Mouse (Mus musculus) urinary bladder, postnatal 4 days (tissue): ENCODE measurements at regions not wholly inside any gene's neighbourhood (a gene's known extent, or its start where the extent isn't known, plus 50 kb on each side); places are given as distances from the start of the nearest gene placed in this dataset.

Experiments used
- DNase-seq, 2 experiments: peaks; one replicate each; pipeline ENCODE4 v3.0.0; 2021 to 2022; ENCODE audit warnings: low spot score in 2 of 2

DNA sequence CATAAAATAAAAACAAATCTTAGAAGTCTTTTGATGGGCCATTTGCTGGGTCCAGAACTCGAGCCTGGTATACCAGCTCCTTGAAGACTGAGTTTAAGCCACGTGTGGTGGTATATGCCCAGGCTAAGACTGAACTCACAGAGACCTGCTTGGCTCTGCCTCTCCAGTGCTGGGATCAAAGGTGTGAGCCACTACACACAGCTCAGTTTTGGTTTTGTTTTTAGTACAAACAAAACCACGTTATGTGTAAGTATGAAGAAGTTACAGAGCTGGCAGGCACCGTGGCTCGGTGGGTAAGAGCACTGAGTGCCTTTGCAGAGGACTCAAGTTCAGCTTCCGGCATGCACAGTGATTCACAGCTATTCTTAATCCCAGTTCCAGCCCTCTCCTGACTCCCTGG lies 75.6 kb downstream of the Wdr5 start:
- no peak for DNase-seq

DNA sequence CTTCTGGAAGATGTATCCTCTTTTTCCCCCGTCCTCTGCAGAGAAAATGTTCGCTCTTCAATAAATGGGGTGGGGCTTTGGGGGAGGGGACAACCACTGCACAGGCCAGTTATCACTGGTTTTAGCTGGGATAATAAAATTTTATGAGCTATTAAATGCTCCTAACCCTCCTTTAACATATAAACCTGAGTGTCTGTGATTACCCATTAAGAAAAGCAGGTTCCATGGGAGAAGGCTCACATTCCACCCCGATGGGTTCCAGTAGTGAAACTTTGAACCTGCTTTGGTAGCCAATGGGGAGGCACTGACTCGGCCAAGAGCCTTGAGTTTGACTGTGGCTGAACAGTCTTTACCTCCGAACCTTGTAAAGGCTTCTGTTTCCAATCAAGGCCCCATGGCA lies 76.7 kb downstream of the Wdr5 start:
- DNase-seq = no peak

DNA sequence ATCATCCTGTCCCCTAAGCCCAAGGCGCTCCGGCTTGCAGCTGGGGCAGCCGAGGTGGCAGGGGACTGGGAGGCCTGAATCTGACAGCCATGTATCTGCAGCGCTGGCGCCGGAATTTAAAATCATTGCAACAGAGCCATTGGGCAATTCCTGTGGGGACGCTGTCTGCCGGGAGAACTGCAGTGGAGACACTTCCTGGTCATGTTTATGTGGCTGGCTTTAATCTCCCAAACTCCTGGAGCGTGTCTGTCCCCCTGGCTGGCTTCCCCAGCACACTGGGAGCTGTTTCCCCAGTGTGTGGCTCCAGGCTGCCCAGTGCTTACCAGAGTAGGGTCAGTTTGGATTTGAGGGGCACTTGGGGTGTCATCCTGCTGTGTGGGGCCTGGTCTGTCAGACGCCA lies 78.4 kb downstream of the Wdr5 start:
- DNase-seq = peak in 1 of 2 experiments; percentile 71

DNA sequence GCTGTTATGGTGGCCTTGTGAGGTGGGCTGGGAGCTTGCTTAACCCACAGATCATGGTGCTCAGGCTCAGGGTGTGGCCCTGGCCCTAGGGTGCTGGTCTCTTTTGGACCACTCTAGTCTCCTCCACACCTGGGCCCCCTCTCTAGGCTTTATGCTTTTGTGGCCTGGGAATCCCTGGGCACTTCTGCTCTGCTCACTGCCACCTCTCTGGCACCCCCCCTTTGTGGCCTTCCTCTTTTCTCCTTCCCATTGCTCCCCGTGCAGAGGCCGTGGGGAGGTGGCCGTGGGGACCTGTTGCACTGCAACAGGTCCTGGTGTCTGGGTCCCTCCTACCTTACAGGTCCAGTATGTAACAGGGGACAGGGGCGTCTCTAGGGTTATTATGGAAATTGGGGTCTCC lies 80.3 kb downstream of the Wdr5 start:
- DNase-seq = no peak

- DNase-seq = no peak
Observed at GRCm38 (mm10) chr2:27596217-27596616, 80.0 kb upstream of the Rxra start.

GRCm38 (mm10) chr2:27596966-27597365 lies 79.3 kb upstream of the Rxra start:
- peak in 1 of 2 experiments; percentile 71 for DNase-seq

- DNase-seq = no peak
Observed at GRCm38 (mm10) chr2:27597901-27598300, 78.3 kb upstream of the Rxra start.

DNA sequence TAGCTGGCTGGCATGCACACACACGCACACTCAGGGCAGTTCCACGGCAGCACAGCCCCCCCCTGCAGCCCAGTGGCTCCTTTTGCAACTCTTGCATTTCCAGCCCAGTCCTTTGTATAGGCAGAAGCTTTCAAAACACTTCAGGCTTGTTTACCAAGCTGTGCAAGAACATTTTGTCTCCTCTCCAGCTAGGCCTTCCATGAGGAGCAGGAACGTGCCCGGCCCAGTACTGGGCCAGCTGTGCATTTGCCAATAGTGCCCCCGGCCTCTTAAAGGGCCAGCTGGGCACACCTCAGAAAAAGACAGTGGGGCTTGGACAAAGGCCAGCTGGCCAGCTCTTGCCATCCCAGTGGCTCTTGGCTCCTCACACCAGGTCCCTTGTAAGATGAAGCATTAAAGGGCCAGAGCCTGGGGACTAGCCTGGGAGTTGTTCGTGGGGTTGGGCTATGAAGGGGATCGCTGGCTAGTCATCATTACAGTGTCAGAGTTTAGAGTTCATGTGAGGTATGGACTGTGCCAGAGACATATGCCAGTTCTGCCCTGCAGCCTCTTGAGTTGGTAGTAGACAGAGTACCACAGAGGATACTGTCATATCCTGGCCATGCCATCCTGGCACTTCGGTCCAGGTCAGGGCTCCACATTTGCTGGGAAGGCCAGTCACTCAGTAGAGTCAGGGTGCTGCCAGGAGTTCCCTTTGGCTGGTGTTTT lies 77.0 kb upstream of the Rxra start:
- DNase-seq = peak in 1 of 2 experiments; percentile 41

GRCm38 (mm10) chr2:27599769-27600167 lies 76.5 kb upstream of the Rxra start:
- DNase-seq = no peak

GRCm38 (mm10) chr2:27603333-27603732 lies 72.9 kb upstream of the Rxra start:
- no peak for DNase-seq

DNA sequence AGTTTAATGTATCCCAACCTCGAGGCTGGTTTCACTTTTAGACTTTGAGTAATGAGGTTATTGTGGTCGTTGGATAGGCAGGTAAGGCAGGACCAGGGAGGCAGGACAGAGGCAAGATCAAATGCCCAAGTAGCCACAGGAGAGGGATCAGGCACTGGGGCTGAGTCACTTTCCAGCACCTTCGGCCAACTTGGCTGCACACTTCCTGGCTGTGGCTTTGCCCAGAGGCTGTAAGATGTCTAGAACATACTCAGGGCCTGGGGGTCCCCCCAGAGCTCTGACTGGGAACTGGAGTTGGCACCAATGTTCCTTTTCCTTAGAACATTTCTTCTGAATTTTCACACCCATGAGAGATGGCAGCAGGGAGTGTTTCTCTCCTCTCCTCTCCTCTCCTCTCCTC lies 71.7 kb upstream of the Rxra start:
- no peak for DNase-seq

GRCm38 (mm10) chr2:27606816-27607215 lies 69.4 kb upstream of the Rxra start:
- DNase-seq = no peak

- no peak for DNase-seq
Observed at GRCm38 (mm10) chr2:27621741-27622140, 54.5 kb upstream of the Rxra start.

- no peak for DNase-seq
Observed at GRCm38 (mm10) chr2:27624656-27625366, 51.4 kb upstream of the Rxra start.
